Comparison of ENCODE assay signal across 9 mouse cellular contexts in the genomic region with DNA sequence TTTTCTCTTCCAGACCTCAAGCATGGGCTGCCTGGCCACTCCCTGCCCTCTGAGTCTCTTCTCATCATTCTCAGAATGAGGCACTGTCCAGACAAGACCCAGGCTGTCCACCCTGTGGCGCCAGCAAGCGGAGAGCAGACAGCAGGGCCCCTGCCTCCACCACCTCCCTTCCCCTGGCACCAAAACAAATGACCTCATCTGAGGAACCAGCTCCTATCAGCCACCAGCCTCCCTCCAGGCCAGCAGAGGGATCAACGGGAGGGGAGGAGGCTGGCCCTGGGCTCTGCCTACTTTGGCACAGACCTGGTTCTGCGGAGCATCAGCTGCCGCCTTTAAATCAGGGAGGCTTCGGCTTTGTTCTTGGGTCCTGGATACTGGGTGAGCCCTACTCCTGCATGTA. TPM values are rescaled to one million over a fixed set of nuclear protein-coding genes. Genes with fewer than 3 reads are reported as not detected.
A peak's percentile ranks its signal among the peaks of the same experiment; 100 is the strongest.
DNase-seq lines count a peak whose midpoint lies in the region; ATAC-seq lines count a peak whose summit lies in the region.
"Had no signal": no experiment of that assay in that cellular context is flagged by ENCODE, and none has a peak within 500 bp of the region (broad histone marks: within the 10 kb centered on the region; RNA-seq: fewer than 3 reads in every experiment).

No protein-coding gene starts in this region.

- H3K9me3 ChIP-seq in kidney, embryonic 16.5 days (ENCODE audit: low read length) = no peaks in the 10 kb centered on the region
- no peaks in the 10 kb centered on the region for H3K9me3 ChIP-seq in forebrain, embryonic 14.5 days (replicated peaks; ENCODE audit: control insufficient read depth, low read length)

- H3K27ac ChIP-seq in kidney, embryonic 16.5 days (ENCODE audit: low read length) = no peak overlapping the region
- no peak overlapping the region for H3K27ac ChIP-seq in forebrain, embryonic 14.5 days (ENCODE audit: low read depth, low read length)

- ATAC-seq in kidney, embryonic 16.5 days (ENCODE audit: low FRiP score, low TSS enrichment) = peak; percentile 85
- peak; percentile 60; the same call in 1 of the 2 replicates for ATAC-seq in forebrain, embryonic 14.5 days

- H3K36me3 ChIP-seq in kidney, embryonic 16.5 days (ENCODE audit: insufficient read depth, low read length) = no peaks in the 10 kb centered on the region
- no peaks in the 10 kb centered on the region for H3K36me3 ChIP-seq in forebrain, embryonic 14.5 days (ENCODE audit: control insufficient read depth, insufficient read depth, low read length)

- no peak overlapping the region for H3K4me2 ChIP-seq in kidney, embryonic 16.5 days (replicated peaks; ENCODE audit: low read depth, low read length)
- no peak overlapping the region for H3K4me2 ChIP-seq in forebrain, embryonic 14.5 days (ENCODE audit: low read length)

- no peaks in the 10 kb centered on the region for H3K4me1 ChIP-seq in kidney, embryonic 16.5 days (ENCODE audit: insufficient read depth, low read length)
- peaks cover 3% of the 10 kb centered on the region; the same call in 1 of the 2 replicates for H3K4me1 ChIP-seq in forebrain, embryonic 14.5 days (ENCODE audit: control insufficient read depth, insufficient read depth, low read length)

- DNase-seq in kidney, adult 8-10 months = no peak
- peak; percentile 28 for DNase-seq in brain, embryonic 18.5 days (ENCODE audit: low read depth, low spot score)
- peak; percentile 72 for DNase-seq in forebrain, embryonic 14.5 days (ENCODE audit: low spot score)
- peak; percentile 60 to 62 for DNase-seq in heart, postnatal 36 days
- DNase-seq in liver = peak; percentile 37
- peak; percentile 46 for DNase-seq in ovary, postnatal 14 days (ENCODE audit: low spot score)
- DNase-seq in thymus, postnatal 25 days = no peak

- no peak overlapping the region for H3K4me3 ChIP-seq in kidney, embryonic 16.5 days (ENCODE audit: low read length)
- no peak overlapping the region for H3K4me3 ChIP-seq in forebrain, embryonic 14.5 days (ENCODE audit: low read depth, low read length)

- intact Hi-C loops in heart, postnatal 36 days (cut with DNase I) = loop anchor here (5.0 kb wide), 1 partner anchor 318 kb away; no protein-coding TSS in a partner anchor

- 31% methylated on average over 6 of the region's 6 CpGs for WGBS in kidney, embryonic 16.5 days
- 15% methylated on average over 6 of the region's 6 CpGs for WGBS in forebrain, embryonic 14.5 days

- no peak overlapping the region for H3K9ac ChIP-seq in kidney, embryonic 16.5 days (replicated peaks; ENCODE audit: low read length)
- no peak overlapping the region for H3K9ac ChIP-seq in forebrain, embryonic 14.5 days (ENCODE audit: low read length)

- H3K27me3 ChIP-seq in kidney, embryonic 16.5 days (ENCODE audit: insufficient read depth, low read length) = no peaks in the 10 kb centered on the region
- H3K27me3 ChIP-seq in forebrain, embryonic 14.5 days (replicated peaks; ENCODE audit: control insufficient read depth, insufficient read depth, low read length) = no peaks in the 10 kb centered on the region

RNA-seq across cellular contexts. Expression of gene Defb30, which starts 5.0 kb away (rescaled TPM):
- polyA plus RNA-seq in kidney, embryonic 16.5 days (2015; fragmentation: Nextera tagmentation; extraction: Ambion mirVana) = not detected in 2 replicates
- polyA plus RNA-seq in forebrain, embryonic 14.5 days (2014; fragmentation: Nextera tagmentation; extraction: Ambion mirVana) = not detected in 2 replicates
- total RNA-seq in heart, postnatal 36 days (2021) = not detected
- total RNA-seq: neutrophil, adult 5-6 weeks had no signal

RNA-seq across cellular contexts. Expression of gene Defb42, which starts 7.9 kb away (rescaled TPM):
- polyA plus RNA-seq in kidney, embryonic 16.5 days (2015; fragmentation: Nextera tagmentation; extraction: Ambion mirVana) = 1.1 and 2.5 TPM in 2 replicates
- polyA plus RNA-seq in forebrain, embryonic 14.5 days (2014; fragmentation: Nextera tagmentation; extraction: Ambion mirVana) = 0.48 TPM in 1 of 2 replicates, not detected in the other
- total RNA-seq in heart, postnatal 36 days (2021) = under 1 TPM in 1 of 2 experiments, not detected in 1; 0.22 TPM
- total RNA-seq: neutrophil, adult 5-6 weeks had no signal

RNA-seq across cellular contexts. Expression of gene Defb43, which starts 43.2 kb away (rescaled TPM):
- polyA plus RNA-seq in kidney, embryonic 16.5 days (2015; fragmentation: Nextera tagmentation; extraction: Ambion mirVana) = not detected in 2 replicates
- polyA plus RNA-seq in forebrain, embryonic 14.5 days (2014; fragmentation: Nextera tagmentation; extraction: Ambion mirVana) = not detected in 2 replicates
- total RNA-seq in heart, postnatal 36 days (2021) = not detected
- total RNA-seq: neutrophil, adult 5-6 weeks had no signal

RNA-seq across cellular contexts. Expression of gene Defb47, which starts 56.9 kb away (rescaled TPM):
- not detected in 2 replicates for polyA plus RNA-seq in kidney, embryonic 16.5 days (2015; fragmentation: Nextera tagmentation; extraction: Ambion mirVana)
- polyA plus RNA-seq in forebrain, embryonic 14.5 days (2014; fragmentation: Nextera tagmentation; extraction: Ambion mirVana) = not detected in 2 replicates
- total RNA-seq in heart, postnatal 36 days (2021) = not detected
- total RNA-seq: neutrophil, adult 5-6 weeks had no signal

Comparison
In these comparisons a context has a peak if more than half of its experiments do, and no peak if none do; other contexts are left out.
1. DNase-seq: peak in brain, embryonic 18.5 days (single experiment), forebrain, embryonic 14.5 days (single experiment), heart, postnatal 36 days (2 of 2), liver (single experiment) and ovary, postnatal 14 days (single experiment); none in kidney, adult 8-10 months (0 of 2) and thymus, postnatal 25 days (single experiment).